Mouse (Mus musculus) embryonic facial prominence, embryonic 12.5 days (tissue): ENCODE results near the gene Ints5. TPM values are rescaled to one million over a fixed set of nuclear protein-coding genes. Genes with fewer than 3 reads are reported as not detected.
A peak's percentile ranks its signal among the peaks of the same experiment; 100 is the strongest.

ENCODE experiments used
- ATAC-seq: fragments of 200-750 bp; cut with Nextera tagmentation; 2 replicates; pipeline ENCODE4 v1.8.0; 2017; ENCODE audit not compliant: insufficient number of reproducible peaks, insufficient read depth, low FRiP score, low TSS enrichment
- H3K27ac ChIP-seq: fragments of 300-500 bp; sonication (generic); 2 replicates; pipeline ENCODE4 v1.5.1; 2016; ENCODE audit warnings: mild to moderate bottlenecking
- H3K27me3 ChIP-seq: fragments of 300-500 bp; sonication (generic); 2 replicates; pipeline ENCODE4 v1.6.1; 2016; ENCODE audit warnings: mild to moderate bottlenecking, moderate library complexity
- H3K36me3 ChIP-seq: fragments of 300-500 bp; sonication (generic); 2 replicates; pipeline ENCODE4 v1.6.1; 2016; ENCODE audit warnings: mild to moderate bottlenecking
- H3K4me1 ChIP-seq: fragments of 300-500 bp; sonication (generic); 2 replicates; pipeline ENCODE4 v1.6.1; 2016
- H3K4me2 ChIP-seq: fragments of 300-500 bp; sonication (generic); replicated peaks from 2 replicates; pipeline ENCODE4 v1.6.1; 2016; ENCODE audit warnings: mild to moderate bottlenecking, moderate library complexity
- H3K4me3 ChIP-seq: fragments of 300-500 bp; sonication (generic); 2 replicates; pipeline ENCODE4 v1.5.1; 2016; ENCODE audit warnings: mild to moderate bottlenecking
- H3K9ac ChIP-seq: fragments of 300-500 bp; sonication (generic); 2 replicates; pipeline ENCODE4 v1.6.1; 2016; ENCODE audit warnings: mild to moderate bottlenecking, moderate library complexity
- H3K9me3 ChIP-seq: fragments of 300-500 bp; sonication (generic); 2 replicates; pipeline ENCODE4 v1.6.1; 2016; ENCODE audit warnings: mild to moderate bottlenecking, moderate library complexity
- WGBS: fragments of 180-500 bp; shearing (Covaris S2); methylation state at CpG from one replicate; pipeline ENCODE4 v1.1.7; 2016; 5-methylcytosine and 5-hydroxymethylcytosine counted together
- polyA plus RNA-seq: library from polyadenylated mRNA; unstranded; fragments of >200 nt; fragmentation: Nextera tagmentation; extraction: Ambion mirVana; gene quantifications from 2 replicates; pipeline ENCODE4 v1.2.1, GENCODE M21; 2016

Ints5 gene
- polyA plus RNA-seq, 1 experiment from 2014 or later = 51.5 TPM

GRCm38 (mm10) chr19:8919000-8919399 is 26.2 kb downstream of the Ints5 start:
- Histone ChIP-seq H3K4me3 (no peak overlapping the region), H3K4me2 (no peak overlapping the region), H3K4me1 (peaks cover 9% of the 10 kb centered on the region), H3K36me3 (peaks cover 36% of the 10 kb centered on the region), H3K27me3 (no peaks in the 10 kb centered on the region), H3K27ac (no peak overlapping the region), H3K9ac (no peak overlapping the region), H3K9me3 (no peaks in the 10 kb centered on the region)
- ATAC-seq = no peak
- WGBS = 91% methylated on average over 3 of the region's 3 CpGs

- H3K27ac ChIP-seq = peak overlapping the region; percentile 89
Measured at GRCm38 (mm10) chr19:8919684-8920072, 26.9 kb downstream of the Ints5 start.

GRCm38 (mm10) chr19:8920073-8920736 is 27.4 kb downstream of the Ints5 start, which contains the start of gene B3gat3:
Gene B3gat3 (plus strand): TSS chr19:8920374.
- peak within 1 kb of the TSS; percentile 89 for H3K27ac ChIP-seq
- peak within 1 kb of the TSS; percentile 72 for H3K4me3 ChIP-seq
- peak within 1 kb of the TSS; percentile 82 for H3K4me2 ChIP-seq
- peak; percentile 95 for ATAC-seq
- peak within 1 kb of the TSS; percentile 76 for H3K9ac ChIP-seq
- peaks cover 24% of the 10 kb centered on the region for H3K36me3 ChIP-seq
- WGBS = 3% methylated on average over 50 of the region's 50 CpGs
- H3K27me3 ChIP-seq = no peaks in the 10 kb centered on the region
- no peaks in the 10 kb centered on the region for H3K9me3 ChIP-seq
- H3K4me1 ChIP-seq = peaks cover 9% of the 10 kb centered on the region

More at GRCm38 (mm10) chr19:8919684-8920072, 26.9 kb downstream of the Ints5 start:
- Histone ChIP-seq H3K4me2 (peak overlapping the region; percentile 82), H3K4me3 (peak overlapping the region; percentile 72), H3K27me3 (no peaks in the 10 kb centered on the region), H3K9ac (no peak overlapping the region), H3K4me1 (peaks cover 9% of the 10 kb centered on the region), H3K9me3 (no peaks in the 10 kb centered on the region), H3K36me3 (peaks cover 29% of the 10 kb centered on the region)
- WGBS = 64% methylated on average over 6 of the region's 6 CpGs
- ATAC-seq = no peak

- Histone ChIP-seq H3K27me3 (no peaks in the 10 kb centered on the region), H3K9me3 (no peaks in the 10 kb centered on the region), H3K4me3 (peak overlapping the region; percentile 72), H3K27ac (peak overlapping the region; percentile 89), H3K4me1 (peaks cover 9% of the 10 kb centered on the region), H3K36me3 (peaks cover 24% of the 10 kb centered on the region), H3K9ac (peak overlapping the region; percentile 76), H3K4me2 (peak overlapping the region; percentile 82)
- ATAC-seq = no peak; the same call in 1 of the 2 replicates
- 2% methylated on average over 6 of the region's 6 CpGs for WGBS
Measured at GRCm38 (mm10) chr19:8920836-8921291, 28.1 kb downstream of the Ints5 start.

- 53% methylated on average over 9 of the region's 9 CpGs for WGBS
- no peaks in the 10 kb centered on the region for H3K27me3 ChIP-seq
- H3K4me1 ChIP-seq = peaks cover 9% of the 10 kb centered on the region
- 0 out of 2 replicates have a peak overlapping the region, but pooled peaks have one; percentile 72 for H3K4me3 ChIP-seq
- H3K27ac ChIP-seq = no peak overlapping the region
- H3K4me2 ChIP-seq = peak overlapping the region; percentile 82
- peaks cover 23% of the 10 kb centered on the region for H3K36me3 ChIP-seq
- no peak for ATAC-seq
- H3K9me3 ChIP-seq = no peaks in the 10 kb centered on the region
- no peak overlapping the region for H3K9ac ChIP-seq
Measured at GRCm38 (mm10) chr19:8921741-8922140, 28.9 kb downstream of the Ints5 start.

GRCm38 (mm10) chr19:8926766-8927165 is 34.0 kb downstream of the Ints5 start:
- H3K4me3 ChIP-seq = no peak overlapping the region

GRCm38 (mm10) chr19:8927891-8928525 is 35.2 kb downstream of the Ints5 start:
- H3K4me1 ChIP-seq = peaks cover 9% of the 10 kb centered on the region; the same call in 1 of the 2 replicates
- no peaks in the 10 kb centered on the region for H3K9me3 ChIP-seq
- no peaks in the 10 kb centered on the region for H3K27me3 ChIP-seq
- peaks cover 20% of the 10 kb centered on the region for H3K36me3 ChIP-seq
- no peak overlapping the region for H3K4me3 ChIP-seq
- no peak overlapping the region for H3K27ac ChIP-seq
- H3K9ac ChIP-seq = no peak overlapping the region
- WGBS = 88% methylated on average over 12 of the region's 12 CpGs
- no peak overlapping the region for H3K4me2 ChIP-seq
- ATAC-seq = no peak

More at GRCm38 (mm10) chr19:8926766-8927165, 34.0 kb downstream of the Ints5 start:
- Histone ChIP-seq H3K27me3 (no peaks in the 10 kb centered on the region), H3K9ac (no peak overlapping the region), H3K9me3 (no peaks in the 10 kb centered on the region), H3K4me2 (no peak overlapping the region), H3K4me1 (peaks cover 10% of the 10 kb centered on the region), H3K36me3 (peaks cover 21% of the 10 kb centered on the region), H3K27ac (no peak overlapping the region)
- WGBS = 85% methylated on average over 2 of the region's 2 CpGs
- no peak for ATAC-seq

- Histone ChIP-seq H3K4me2 (peak overlapping the region; percentile 81), H3K27me3 (no peaks in the 10 kb centered on the region), H3K27ac (peak overlapping the region; percentile 77), H3K36me3 (peaks cover 24% of the 10 kb centered on the region), H3K9me3 (no peaks in the 10 kb centered on the region), H3K9ac (peak overlapping the region; percentile 88; the same call in 1 of the 2 replicates), H3K4me1 (peaks cover 9% of the 10 kb centered on the region; the same call in 1 of the 2 replicates), H3K4me3 (peak overlapping the region; percentile 70)
- WGBS = 15% methylated on average over 16 of the region's 16 CpGs
- ATAC-seq = 0 out of 2 replicates have a peak, but pooled peaks have one; percentile 14
Measured at GRCm38 (mm10) chr19:8928689-8929223, 36.0 kb downstream of the Ints5 start.

- H3K27me3 ChIP-seq = no peaks in the 10 kb centered on the region
- H3K9me3 ChIP-seq = no peaks in the 10 kb centered on the region
- peak within 1 kb of the TSS; percentile 81 for H3K4me2 ChIP-seq
- peak; percentile 72 for ATAC-seq
- H3K27ac ChIP-seq = peak within 1 kb of the TSS; percentile 77
- H3K36me3 ChIP-seq = peaks cover 30% of the 10 kb centered on the region
- H3K4me1 ChIP-seq = peaks cover 9% of the 10 kb centered on the region; the same call in 1 of the 2 replicates
- H3K9ac ChIP-seq = peak within 1 kb of the TSS; percentile 88
- 1% methylated on average over 71 of the region's 74 CpGs for WGBS
- peak within 1 kb of the TSS; percentile 70 for H3K4me3 ChIP-seq
Measured at GRCm38 (mm10) chr19:8929224-8930088, 36.7 kb downstream of the Ints5 start, which contains the start of the genes Rom1 and Eml3. Gene Rom1 (minus strand): TSS chr19:8929356. Gene Eml3 (plus strand): TSS chr19:8929552.

- peaks cover 35% of the 10 kb centered on the region for H3K36me3 ChIP-seq
- peak overlapping the region; percentile 88 for H3K9ac ChIP-seq
- H3K4me3 ChIP-seq = peak overlapping the region; percentile 70
- H3K4me2 ChIP-seq = peak overlapping the region; percentile 81
- H3K27me3 ChIP-seq = no peaks in the 10 kb centered on the region
- ATAC-seq = no peak
- WGBS = 11% methylated on average over 11 of the region's 11 CpGs
- H3K9me3 ChIP-seq = no peaks in the 10 kb centered on the region
- H3K27ac ChIP-seq = no peak overlapping the region
- peaks cover 9% of the 10 kb centered on the region; the same call in 1 of the 2 replicates for H3K4me1 ChIP-seq
Measured at GRCm38 (mm10) chr19:8930117-8930516, 37.3 kb downstream of the Ints5 start.

- Histone ChIP-seq H3K4me3 (peak overlapping the region; percentile 70; the same call in 1 of the 2 replicates), H3K4me2 (peak overlapping the region; percentile 81), H3K9me3 (no peaks in the 10 kb centered on the region), H3K4me1 (peaks cover 9% of the 10 kb centered on the region; the same call in 1 of the 2 replicates), H3K9ac (peak overlapping the region; percentile 88), H3K27me3 (no peaks in the 10 kb centered on the region), H3K27ac (no peak overlapping the region), H3K36me3 (peaks cover 36% of the 10 kb centered on the region)
- ATAC-seq = no peak
- WGBS = 83% methylated on average over 7 of the region's 7 CpGs
Measured at GRCm38 (mm10) chr19:8930771-8931170, 38.0 kb downstream of the Ints5 start.
